Mouse (Mus musculus) forebrain, embryonic 16.5 days (tissue): ENCODE data around the gene Tnfrsf23. TPM values are rescaled to one million over a fixed set of nuclear protein-coding genes. Genes with fewer than 3 reads are reported as not detected.
"Not testable (repeated sequence)": the region's sequence is repeated elsewhere in the genome, so short reads cannot be mapped to it uniquely, and the experiment has no call there.

ENCODE experiments used
- ATAC-seq: fragments of 200-750 bp; cut with Nextera tagmentation; 2 replicates; pipeline ENCODE4 v1.8.0; 2017; ENCODE audit warnings: mild to moderate bottlenecking, moderate library complexity
- H3K27ac ChIP-seq: fragments of 300-500 bp; sonication (generic); 2 replicates; pipeline ENCODE4 v1.5.1; 2014; ENCODE audit warnings: low read length, control low read depth
- H3K27me3 ChIP-seq: fragments of 300-500 bp; sonication (generic); replicated peaks from 2 replicates; pipeline ENCODE4 v1.6.1; 2014; ENCODE audit warnings: low read length; ENCODE audit not compliant: control insufficient read depth, insufficient read depth
- H3K36me3 ChIP-seq: fragments of 300-500 bp; sonication (generic); 2 replicates; pipeline ENCODE4 v1.6.1; 2014; ENCODE audit not compliant: control insufficient read depth, insufficient read depth
- H3K4me1 ChIP-seq: fragments of 300-500 bp; sonication (generic); replicated peaks from 2 replicates; pipeline ENCODE4 v1.6.1; 2014; ENCODE audit warnings: low read length; ENCODE audit not compliant: control insufficient read depth, insufficient read depth
- H3K4me2 ChIP-seq: fragments of 300-500 bp; sonication (generic); 2 replicates; pipeline ENCODE4 v1.6.1; 2014; ENCODE audit warnings: mild to moderate bottlenecking, low read length, control low read depth
- H3K4me3 ChIP-seq: fragments of 300-500 bp; sonication (generic); replicated peaks from 2 replicates; pipeline ENCODE4 v1.5.1; 2014; ENCODE audit warnings: mild to moderate bottlenecking, low read length, control low read depth
- H3K9ac ChIP-seq: fragments of 300-500 bp; sonication (generic); replicated peaks from 2 replicates; pipeline ENCODE4 v1.6.1; 2014; ENCODE audit warnings: low read depth, low read length, control low read depth
- H3K9me3 ChIP-seq: fragments of 300-500 bp; sonication (generic); 2 replicates; pipeline ENCODE4 v1.6.1; 2016; ENCODE audit warnings: low read length; ENCODE audit not compliant: control insufficient read depth
- WGBS: fragments of 180-500 bp; shearing (Covaris S2); extraction: QIAGEN DNeasy Blood & Tissue Kit; methylation state at CpG from one replicate; pipeline ENCODE4 v1.1.7; 2014; 5-methylcytosine and 5-hydroxymethylcytosine counted together
- polyA plus RNA-seq: library from polyadenylated mRNA; unstranded; fragments of >200 nt; fragmentation: Nextera tagmentation; extraction: Ambion mirVana; gene quantifications from 2 replicates; pipeline ENCODE4 v1.2.1, GENCODE M21; 2015

The Tnfrsf23 gene
- polyA plus RNA-seq, 1 experiment from 2014 or later = 0.76 TPM

DNA sequence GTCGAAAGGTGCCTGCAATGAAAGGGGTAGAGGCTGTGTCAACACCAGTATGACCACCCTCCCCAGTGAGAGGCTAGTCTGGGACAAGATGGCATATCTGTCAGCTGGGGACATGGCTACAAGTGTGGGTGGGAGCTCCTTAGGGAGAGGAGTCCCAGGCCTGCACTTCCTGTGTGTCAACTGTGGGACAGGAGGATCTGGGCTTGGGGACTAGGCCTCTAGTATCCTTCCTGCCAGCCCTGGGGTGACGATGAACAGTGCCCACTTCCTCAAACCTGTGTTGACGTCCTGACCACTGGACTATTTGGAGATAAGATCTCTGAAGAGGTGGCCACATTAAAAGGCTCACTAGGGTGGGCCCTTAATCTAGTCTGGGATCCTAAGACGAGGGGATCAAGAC lies 4.3 kb upstream of the Tnfrsf23 start:
- Histone ChIP-seq H3K4me3 (no peak overlapping the region), H3K4me2 (no peak overlapping the region), H3K4me1 (peaks cover 7% of the 10 kb centered on the region), H3K36me3 (peaks cover 15% of the 10 kb centered on the region), H3K27ac (no peak overlapping the region), H3K9me3 (no peaks in the 10 kb centered on the region), H3K9ac (no peak overlapping the region), H3K27me3 (peaks cover 3% of the 10 kb centered on the region; the same call in 1 of the 2 replicates)
- no peak for ATAC-seq
- 73% methylated on average over 4 of the region's 4 CpGs for WGBS

DNA sequence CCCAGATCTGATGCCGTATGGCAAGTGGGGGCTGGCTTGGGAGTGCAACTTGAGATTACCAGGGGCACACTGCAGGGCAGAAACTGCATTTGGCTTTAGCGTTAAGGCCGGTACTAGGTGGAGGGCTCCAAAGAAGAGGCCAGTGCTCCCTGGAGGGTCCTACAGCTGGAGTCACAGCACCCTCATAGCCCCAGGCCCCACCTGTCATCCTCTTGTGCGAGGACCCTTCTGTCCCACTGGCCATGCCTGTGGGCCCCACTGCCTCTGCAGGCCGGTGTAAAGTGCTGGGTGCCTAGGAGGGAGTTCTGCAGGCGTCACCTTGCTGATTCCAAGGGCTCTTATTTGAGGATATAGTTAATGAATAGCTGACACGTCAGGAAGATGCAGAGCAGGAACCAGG lies 3.8 kb upstream of the Tnfrsf23 start:
- Histone ChIP-seq H3K4me1 (peaks cover 7% of the 10 kb centered on the region), H3K36me3 (peaks cover 15% of the 10 kb centered on the region), H3K4me3 (no peak overlapping the region), H3K9ac (no peak overlapping the region), H3K27me3 (peaks cover 3% of the 10 kb centered on the region; the same call in 1 of the 2 replicates), H3K4me2 (no peak overlapping the region), H3K9me3 (no peaks in the 10 kb centered on the region), H3K27ac (no peak overlapping the region)
- no peak for ATAC-seq
- 77% methylated on average over 7 of the region's 7 CpGs for WGBS

DNA sequence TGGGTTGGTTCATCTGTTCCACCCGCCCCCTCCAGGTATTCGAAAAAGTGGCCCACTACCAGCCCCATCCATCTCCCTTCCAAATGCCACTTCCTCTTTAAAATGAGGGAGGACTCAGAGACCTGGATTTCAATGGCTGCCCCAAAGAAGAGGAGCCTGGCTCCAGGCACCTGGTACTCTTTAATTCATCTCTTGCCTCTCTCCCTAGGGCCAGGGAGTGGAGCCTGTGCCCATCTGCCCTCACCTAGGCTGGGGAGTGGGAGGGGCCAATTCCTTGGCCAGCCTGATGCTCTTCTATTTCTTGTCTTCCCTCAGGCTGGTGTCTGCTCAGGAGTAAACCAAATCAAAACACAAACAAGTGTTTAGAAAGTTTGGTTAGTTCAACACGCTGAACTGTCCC lies 1.0 kb upstream of the Tnfrsf23 start:
- H3K27me3 ChIP-seq, ATAC-seq, H3K9ac ChIP-seq, H3K9me3 ChIP-seq, H3K27ac ChIP-seq, H3K4me1 ChIP-seq, H3K4me3 ChIP-seq, H3K4me2 ChIP-seq: not testable (repeated sequence)
- H3K36me3 ChIP-seq = peaks cover 12% of the 10 kb centered on the region; the same call in 1 of the 2 replicates
- WGBS = 84% methylated on average over 3 of the region's 3 CpGs

DNA sequence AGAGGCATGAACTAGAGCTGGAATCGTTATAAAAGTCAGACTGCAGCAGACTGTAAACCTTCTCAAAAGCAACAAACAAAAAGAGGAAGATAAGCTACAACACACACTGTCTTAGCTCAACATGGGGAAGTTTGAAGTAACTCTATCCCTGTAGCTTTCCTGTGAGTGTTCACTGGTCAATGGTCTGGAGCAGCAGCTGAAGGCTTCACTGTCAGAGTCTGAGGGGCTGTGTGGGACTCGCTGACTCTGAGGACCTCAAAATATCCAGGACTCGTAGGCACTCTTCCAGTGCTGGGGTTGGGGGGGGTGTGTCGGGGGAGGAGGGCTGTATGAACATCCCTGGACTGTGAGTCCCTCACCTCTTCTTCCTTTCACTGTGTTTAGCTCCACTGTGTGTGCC lies 519 bp upstream of the Tnfrsf23 start:
- H3K9ac ChIP-seq, H3K4me2 ChIP-seq, H3K4me3 ChIP-seq, H3K27me3 ChIP-seq, H3K4me1 ChIP-seq, H3K27ac ChIP-seq, H3K9me3 ChIP-seq: not testable (repeated sequence)
- WGBS = 71% methylated on average over 4 of the region's 4 CpGs
- H3K36me3 ChIP-seq = peaks cover 12% of the 10 kb centered on the region; the same call in 1 of the 2 replicates
- ATAC-seq = peak; percentile 18; the same call in 1 of the 2 replicates

DNA sequence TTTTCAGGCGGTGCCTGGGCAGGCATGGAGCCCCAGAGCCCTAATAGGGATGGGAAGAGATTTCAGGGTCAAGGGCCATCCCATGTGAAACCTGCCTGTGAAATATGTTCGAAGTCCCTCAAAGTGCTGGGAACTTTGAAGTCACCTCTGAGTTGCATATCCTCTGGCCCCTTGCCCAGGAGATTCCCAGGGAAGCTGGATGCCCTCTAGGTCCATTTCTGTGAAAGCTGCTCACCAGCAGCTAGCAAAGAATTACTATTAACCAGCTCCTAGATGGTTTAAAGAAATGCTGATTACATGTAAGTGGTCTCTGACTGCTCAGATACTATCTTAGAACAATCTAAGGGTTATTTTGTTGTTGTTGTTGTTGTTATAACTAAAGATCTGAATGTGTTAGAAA lies 1.1 kb downstream of the Tnfrsf23 start:
- not testable (repeated sequence) for H3K9ac ChIP-seq, H3K4me1 ChIP-seq, H3K27ac ChIP-seq, H3K9me3 ChIP-seq, ATAC-seq, H3K27me3 ChIP-seq, H3K4me3 ChIP-seq, H3K4me2 ChIP-seq, H3K36me3 ChIP-seq
- WGBS = 88% methylated on average over 1 of the region's 2 CpGs

DNA sequence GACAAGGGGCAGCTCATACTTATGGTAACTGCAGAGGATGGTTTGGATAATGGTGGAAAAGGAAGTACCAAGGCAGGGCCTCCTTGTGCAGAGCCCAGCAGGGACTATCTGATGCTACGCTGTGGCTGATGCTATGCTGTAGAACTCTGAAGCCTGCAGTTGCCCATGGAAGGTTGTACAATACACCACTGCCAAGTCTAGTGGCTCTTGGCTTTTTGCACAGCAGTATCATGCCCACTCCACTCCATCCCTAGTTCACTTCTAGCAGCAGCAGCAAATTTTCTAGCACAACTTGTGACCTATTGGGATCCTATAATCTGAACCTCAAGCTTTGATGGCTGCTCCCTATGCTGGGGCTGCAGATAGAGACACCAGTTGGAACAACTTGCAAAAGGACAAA lies 4.1 kb downstream of the Tnfrsf23 start:
- H3K36me3 ChIP-seq = no peaks in the 10 kb centered on the region
- WGBS = 85% methylated on average over 1 of the region's 1 CpGs
- no peaks in the 10 kb centered on the region for H3K9me3 ChIP-seq
- H3K4me2 ChIP-seq = no peak overlapping the region
- H3K27ac ChIP-seq = no peak overlapping the region
- ATAC-seq = no peak
- H3K4me1 ChIP-seq = peaks cover 7% of the 10 kb centered on the region
- peaks cover 3% of the 10 kb centered on the region; the same call in 1 of the 2 replicates for H3K27me3 ChIP-seq
- no peak overlapping the region for H3K9ac ChIP-seq
- H3K4me3 ChIP-seq = no peak overlapping the region

DNA sequence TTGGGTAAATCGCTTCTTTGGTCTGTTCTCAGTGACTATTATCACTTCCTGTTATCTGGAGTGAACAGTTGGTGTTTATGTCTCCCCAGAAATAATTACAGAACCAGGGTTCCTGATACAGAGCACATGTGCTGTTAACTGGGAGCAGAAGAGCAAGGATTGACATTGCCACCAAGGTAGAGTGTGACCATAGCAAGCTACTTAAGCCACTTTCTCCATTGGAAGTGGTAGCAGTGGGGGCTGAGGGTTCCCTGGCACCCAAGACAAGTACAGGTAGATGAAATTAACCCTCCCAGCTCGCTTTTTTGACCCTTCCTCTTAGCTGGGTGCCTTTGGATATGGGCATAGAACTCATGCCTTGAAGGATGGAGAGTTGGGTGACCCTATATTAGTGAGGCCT lies 4.8 kb downstream of the Tnfrsf23 start:
- H3K9ac ChIP-seq, H3K9me3 ChIP-seq, H3K27me3 ChIP-seq, H3K4me1 ChIP-seq, H3K27ac ChIP-seq, H3K36me3 ChIP-seq, ATAC-seq, H3K4me2 ChIP-seq, H3K4me3 ChIP-seq: not testable (repeated sequence)
- 61% methylated on average over 2 of the region's 2 CpGs for WGBS

DNA sequence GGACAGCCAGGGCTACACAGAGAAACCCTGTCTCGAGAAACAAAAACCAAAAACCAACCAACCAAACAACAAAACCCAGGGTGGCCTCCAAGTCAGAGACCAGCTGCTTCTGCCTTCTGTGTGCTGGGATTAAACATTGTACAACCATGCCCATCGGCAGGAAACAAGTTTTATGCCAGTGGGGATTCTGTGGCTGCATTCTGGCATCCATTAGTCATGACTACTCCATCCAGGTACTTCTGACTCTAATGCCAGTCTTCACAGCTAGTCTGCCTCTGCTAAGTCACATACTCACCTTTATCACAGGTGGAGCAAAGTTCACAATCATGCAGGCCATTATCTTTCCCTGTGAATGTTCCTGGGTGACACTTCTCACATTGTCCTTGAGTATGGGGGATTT lies 6.0 kb downstream of the Tnfrsf23 start:
- not testable (repeated sequence) for ATAC-seq
- 76% methylated on average over 2 of the region's 2 CpGs for WGBS

DNA sequence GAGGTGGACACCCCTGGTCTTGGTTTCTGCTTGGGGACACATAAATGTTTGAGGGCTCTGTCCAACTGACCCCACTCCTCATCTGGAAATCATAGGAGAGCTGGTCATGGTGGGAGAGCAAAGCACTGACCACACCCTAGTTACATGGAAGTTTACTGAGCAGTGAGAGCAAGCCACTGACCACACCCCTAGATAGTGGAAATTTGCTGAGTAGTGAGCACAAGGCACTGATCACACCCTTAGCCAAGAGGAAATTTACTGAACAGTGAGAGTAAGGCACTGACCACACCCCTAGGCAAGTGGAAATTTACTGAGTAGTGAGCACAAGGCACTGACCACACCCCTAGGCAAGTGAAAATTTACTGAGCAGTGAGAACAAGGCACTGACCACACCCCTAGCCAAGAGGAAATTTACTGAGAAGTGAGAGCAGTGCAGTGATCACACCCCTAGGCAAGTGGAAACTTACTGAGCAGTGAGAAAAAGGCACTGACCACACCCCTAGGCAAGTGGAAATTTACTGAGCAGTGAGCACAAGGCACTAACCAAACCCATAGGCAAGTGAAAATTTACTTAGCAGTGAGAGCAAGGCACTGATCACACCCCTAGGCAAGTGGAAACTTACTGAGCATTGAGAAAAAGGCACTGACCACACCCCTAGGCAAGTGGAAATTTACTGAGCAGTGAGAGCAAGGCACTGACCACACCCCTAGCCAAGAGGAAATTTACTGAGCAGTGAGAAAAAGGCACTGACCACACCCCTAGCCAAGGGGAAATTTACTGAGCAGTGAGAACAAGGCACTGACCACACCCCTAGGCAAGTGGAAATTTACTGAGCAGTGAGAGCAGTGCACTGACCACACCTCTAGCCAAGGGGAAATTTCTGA lies 19.0 kb downstream of the Tnfrsf23 start:
- ATAC-seq = no peak
- H3K4me2 ChIP-seq = no peak overlapping the region
- no peaks in the 10 kb centered on the region for H3K27me3 ChIP-seq
- H3K27ac ChIP-seq = no peak overlapping the region
- H3K4me1 ChIP-seq = no peaks in the 10 kb centered on the region
- H3K4me3 ChIP-seq = no peak overlapping the region
- H3K9me3 ChIP-seq = no peaks in the 10 kb centered on the region
- no peaks in the 10 kb centered on the region for H3K36me3 ChIP-seq
- no peak overlapping the region for H3K9ac ChIP-seq

More for the DNA sequence above, 6.0 kb downstream of the Tnfrsf23 start:
- H3K4me3 ChIP-seq, H3K4me1 ChIP-seq, H3K27me3 ChIP-seq, H3K27ac ChIP-seq, H3K9ac ChIP-seq, H3K4me2 ChIP-seq, H3K9me3 ChIP-seq, H3K36me3 ChIP-seq: not testable (repeated sequence)
